Mouse (Mus musculus) embryonic fibroblast, embryonic 13.5 days (primary cell): ENCODE data around the gene Xlr5a. TPM values are rescaled to one million over a fixed set of nuclear protein-coding genes. Genes with fewer than 3 reads are reported as not detected.
"Not testable (repeated sequence)": the region's sequence is repeated elsewhere in the genome, so short reads cannot be mapped to it uniquely, and the experiment has no call there.

Experiments used
- H3K27ac ChIP-seq: 2 replicates; pipeline ENCODE4 v1.5.1; 2012; ENCODE audit warnings: low read length, control low read depth, inconsistent platforms; ENCODE audit not compliant: insufficient read depth
- H3K4me1 ChIP-seq: 2 replicates; pipeline ENCODE4 v1.6.1; 2011; ENCODE audit warnings: low read length; ENCODE audit not compliant: control insufficient read depth, insufficient read depth
- H3K4me3 ChIP-seq: 2 replicates; pipeline ENCODE4 v1.5.1; 2011; ENCODE audit warnings: mild to moderate bottlenecking, control low read depth, low read length; ENCODE audit not compliant: insufficient read depth
- CTCF ChIP-seq: IDR thresholded peaks from 2 replicates; pipeline ENCODE4 v1.5.1; 2011; ENCODE audit warnings: mild to moderate bottlenecking, control low read depth, low read length, moderate library complexity, borderline replicate concordance; ENCODE audit not compliant: insufficient read depth
- POLR2A ChIP-seq: IDR thresholded peaks from 2 replicates; pipeline ENCODE4 v1.6.1; 2011; ENCODE audit warnings: low read depth, mild to moderate bottlenecking, control low read depth, low read length, moderate library complexity
- polyA plus RNA-seq: library from polyadenylated mRNA; stranded (reverse); fragments of >200 nt; gene quantifications from 2 replicates; pipeline ENCODE4 v1.2.4, GENCODE M21; 2011; ENCODE audit warnings: low read depth; ENCODE audit not compliant: missing spikeins, insufficient read length

Gene Xlr5a
- polyA plus RNA-seq = not detected in 2 replicates

DNA sequence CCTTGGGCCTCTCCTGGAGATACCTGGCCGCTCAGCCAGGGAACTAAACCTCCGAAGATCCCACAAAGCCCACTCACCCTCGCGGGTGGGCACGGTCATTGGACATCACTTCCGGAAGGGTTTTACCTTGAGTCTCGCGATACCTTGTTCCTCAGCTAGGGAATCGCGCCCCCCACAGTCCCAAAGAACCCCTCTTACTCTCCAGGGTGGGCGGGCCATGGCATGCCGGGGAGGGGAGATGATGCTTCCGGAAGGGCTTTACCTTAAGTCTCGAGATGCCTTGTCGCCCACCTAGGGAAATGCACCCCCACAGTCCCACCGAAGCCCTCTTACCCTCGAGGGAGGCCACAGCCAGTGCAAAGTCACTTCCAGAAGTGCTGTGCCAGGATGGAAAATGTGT lies at the start of gene Xlr5a, which contains the start of gene Xlr5c:
Gene Xlr5a (minus strand): TSS at position 101 of the 400 bp plus-strand sequence.
Gene Xlr5c (minus strand): TSS at position 101 of the 400 bp plus-strand sequence.
- H3K4me1 ChIP-seq, H3K4me3 ChIP-seq, H3K27ac ChIP-seq: not testable (repeated sequence)

DNA sequence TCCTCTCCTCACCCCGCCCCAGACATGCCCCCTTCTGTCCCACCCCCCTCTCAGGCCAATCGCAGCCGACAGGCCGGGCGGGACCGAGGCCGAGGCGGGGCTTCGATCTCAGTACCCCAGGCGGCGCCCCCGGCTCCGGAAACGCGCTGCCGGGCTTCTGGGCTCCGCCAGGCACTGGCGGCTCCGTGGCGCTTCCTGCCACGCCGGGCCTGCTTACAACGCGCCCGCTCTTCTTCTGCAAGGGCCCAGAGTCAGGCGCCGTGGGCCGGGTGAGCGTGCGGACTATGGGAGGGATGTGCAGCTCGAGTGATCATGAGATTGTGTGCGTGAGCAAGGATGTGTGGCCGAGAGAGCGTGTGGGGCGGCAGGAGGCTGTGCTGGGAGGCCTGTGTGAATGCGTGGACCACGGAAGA lies 49.7 kb upstream of the Xlr5a start, which contains the start of gene Zfp275:
Gene Zfp275 (plus strand): TSS at position 139 of the 413 bp plus-strand sequence.
- Histone ChIP-seq H3K4me3 (peak within 1 kb of the TSS; percentile 77), H3K27ac (0 out of 2 replicates have a peak within 1 kb of the TSS, but pooled peaks have one; percentile 4), H3K4me1 (no peaks in the 10 kb centered on the region)
- TF ChIP-seq POLR2A = peak; percentile 80
- no peak for TF ChIP-seq CTCF

DNA sequence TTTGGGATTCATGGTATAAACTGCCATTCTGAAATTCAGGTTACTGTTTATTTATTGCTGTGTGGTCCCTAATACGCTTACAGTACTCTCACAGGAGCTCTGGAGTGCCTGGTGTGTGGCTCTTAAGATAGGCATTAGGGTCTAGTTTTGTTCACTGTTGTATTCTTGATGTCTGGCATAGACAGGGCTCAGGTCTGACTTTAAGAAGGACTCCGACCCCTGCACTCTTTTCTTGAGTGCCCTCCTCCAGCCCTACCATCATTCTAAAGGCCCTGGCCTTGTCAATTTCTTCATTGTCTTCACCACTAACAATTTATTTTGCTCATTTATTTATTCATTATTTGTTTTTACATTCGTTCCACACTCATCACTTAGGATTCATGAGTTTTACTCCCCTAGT lies 49.3 kb upstream of the Xlr5a start:
- no peak overlapping the region; the same call in 1 of the 2 replicates for H3K4me3 ChIP-seq
- TF ChIP-seq CTCF (no peak), POLR2A (no peak)
- no peaks in the 10 kb centered on the region for H3K4me1 ChIP-seq
- no peak overlapping the region for H3K27ac ChIP-seq

DNA sequence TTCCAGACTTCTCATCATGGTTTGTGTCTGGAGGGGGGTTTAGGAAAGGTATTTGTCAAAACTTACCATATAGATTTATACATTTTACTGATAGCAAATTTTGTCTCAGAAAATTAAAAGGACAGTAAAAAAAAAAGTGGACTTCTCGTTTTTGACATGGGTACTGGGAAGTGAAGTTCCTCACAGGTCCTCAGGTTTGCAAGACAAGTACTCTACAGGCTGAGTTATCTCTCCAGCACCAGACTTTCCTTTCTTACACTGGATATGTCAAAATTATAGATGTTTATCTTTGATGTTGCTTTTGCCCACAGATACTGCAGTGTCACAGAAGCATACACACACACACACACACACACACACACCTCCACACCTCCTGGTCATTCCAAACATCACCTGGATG lies 48.7 kb upstream of the Xlr5a start:
- TF ChIP-seq POLR2A (no peak), CTCF (no peak)
- H3K4me1 ChIP-seq = no peaks in the 10 kb centered on the region
- no peak overlapping the region for H3K4me3 ChIP-seq
- no peak overlapping the region for H3K27ac ChIP-seq

DNA sequence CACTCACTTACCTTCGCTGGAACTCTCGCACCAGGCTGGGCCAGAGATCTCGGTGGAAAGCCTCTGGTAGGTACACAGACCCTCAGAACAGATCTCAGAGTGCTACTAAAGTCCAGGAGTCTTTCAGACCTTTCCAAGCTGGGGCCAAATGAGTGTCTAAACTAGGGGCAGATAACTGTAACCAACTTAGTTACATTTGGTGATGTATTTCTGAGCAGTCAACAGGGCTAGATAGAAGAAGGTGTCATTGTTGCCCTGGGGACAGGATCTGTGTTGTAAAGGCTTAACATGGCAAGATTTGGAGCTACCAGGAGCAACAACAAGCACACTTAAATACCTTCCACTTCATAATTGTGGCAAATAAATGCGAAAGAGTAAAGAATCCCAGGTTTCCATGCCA lies 44.0 kb upstream of the Xlr5a start, which contains the start of gene Gm45015:
Gene Gm45015 (minus strand): TSS at position 101 of the 400 bp plus-strand sequence.
- Histone ChIP-seq H3K27ac (no peak within 1 kb of the TSS), H3K4me3 (no peak within 1 kb of the TSS), H3K4me1 (no peaks in the 10 kb centered on the region)
- TF ChIP-seq CTCF (no peak), POLR2A (no peak)

DNA sequence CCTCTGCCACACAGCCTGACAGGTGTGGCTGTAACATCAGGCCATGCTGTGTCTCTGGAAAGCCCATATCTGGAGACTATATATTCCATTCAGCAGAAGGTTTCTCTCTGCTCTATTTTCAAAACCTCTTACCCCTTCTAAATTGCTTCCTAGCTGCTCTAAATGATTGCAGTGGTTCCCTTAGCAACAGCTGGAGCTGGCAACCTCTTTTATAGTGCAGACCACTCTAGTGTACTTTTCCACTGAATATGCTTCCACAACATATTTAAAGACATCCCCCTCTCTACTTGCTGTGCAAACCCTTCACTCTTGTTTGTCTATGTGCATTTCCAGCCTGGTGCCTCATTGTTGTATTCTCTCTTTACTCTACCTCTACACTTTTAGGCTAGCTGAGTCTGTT lies 40.8 kb upstream of the Xlr5a start:
- Histone ChIP-seq H3K4me1 (no peaks in the 10 kb centered on the region), H3K4me3 (no peak overlapping the region), H3K27ac (no peak overlapping the region)
- TF ChIP-seq POLR2A = no peak
- TF ChIP-seq CTCF = no peak

DNA sequence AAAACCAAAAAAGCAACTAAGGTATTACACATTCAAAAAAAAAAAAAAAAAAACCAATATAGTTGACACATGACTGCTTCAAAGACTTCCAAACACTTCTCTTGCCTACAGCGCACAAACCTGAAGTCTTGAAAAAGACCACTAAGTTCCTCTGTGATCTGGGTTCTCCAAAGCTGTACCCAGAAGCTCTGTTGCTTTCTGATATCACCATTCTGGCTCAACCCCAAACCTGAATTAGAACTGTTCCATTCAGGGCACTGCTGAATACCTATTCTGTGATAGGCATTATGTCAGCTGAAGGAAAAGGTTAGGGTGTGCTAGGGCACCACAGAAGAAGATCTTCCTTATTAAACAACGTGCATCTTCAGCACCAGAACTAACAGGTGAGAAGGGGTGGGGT lies 34.4 kb upstream of the Xlr5a start:
- H3K4me3 ChIP-seq = no peak overlapping the region
- H3K27ac ChIP-seq = no peak overlapping the region
- no peak for TF ChIP-seq CTCF
- no peak for TF ChIP-seq POLR2A
- no peaks in the 10 kb centered on the region for H3K4me1 ChIP-seq

DNA sequence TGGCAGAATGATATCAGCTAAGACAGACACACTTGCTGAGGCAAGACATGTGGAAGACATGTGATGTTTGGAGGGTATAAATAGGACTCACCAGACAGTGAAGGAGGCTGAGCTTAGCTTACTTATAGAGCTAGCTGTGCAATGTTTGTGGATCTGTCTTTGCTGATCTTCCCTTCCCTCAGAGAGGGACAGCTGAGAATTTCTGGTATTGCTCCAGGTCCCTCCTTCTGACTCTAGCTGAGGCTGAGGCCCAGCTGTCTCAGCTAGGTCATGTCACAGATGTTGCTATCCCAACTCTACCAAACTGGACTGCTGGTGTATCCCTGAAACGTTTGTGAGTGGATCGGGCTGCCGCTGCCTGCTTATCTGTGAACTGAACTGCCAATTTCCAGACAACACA lies 28.3 kb upstream of the Xlr5a start:
- TF ChIP-seq CTCF (no peak), POLR2A (no peak)
- H3K27ac ChIP-seq = no peak overlapping the region
- H3K4me3 ChIP-seq = no peak overlapping the region
- H3K4me1 ChIP-seq = no peaks in the 10 kb centered on the region

DNA sequence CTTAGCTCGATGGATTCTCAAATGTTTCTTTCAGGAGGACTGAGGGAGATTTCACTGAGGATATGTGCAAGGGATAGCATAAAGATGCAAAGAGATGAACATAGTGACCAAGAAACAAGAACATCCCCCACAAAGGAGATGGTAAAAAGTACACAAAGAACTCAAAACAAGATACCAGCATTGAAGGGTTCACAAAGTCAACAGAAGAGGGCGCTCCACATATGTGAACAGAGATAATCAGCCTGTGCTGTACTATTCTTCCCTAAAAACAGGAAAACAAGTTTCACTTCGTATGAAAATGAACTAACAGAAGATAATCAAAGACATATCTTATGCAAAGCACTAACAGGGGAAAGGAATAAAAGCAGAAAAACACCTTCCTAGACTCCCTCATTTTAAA lies 19.7 kb upstream of the Xlr5a start:
- Histone ChIP-seq H3K27ac (no peak overlapping the region), H3K4me3 (no peak overlapping the region), H3K4me1 (no peaks in the 10 kb centered on the region)
- no peak for TF ChIP-seq CTCF
- TF ChIP-seq POLR2A = no peak

DNA sequence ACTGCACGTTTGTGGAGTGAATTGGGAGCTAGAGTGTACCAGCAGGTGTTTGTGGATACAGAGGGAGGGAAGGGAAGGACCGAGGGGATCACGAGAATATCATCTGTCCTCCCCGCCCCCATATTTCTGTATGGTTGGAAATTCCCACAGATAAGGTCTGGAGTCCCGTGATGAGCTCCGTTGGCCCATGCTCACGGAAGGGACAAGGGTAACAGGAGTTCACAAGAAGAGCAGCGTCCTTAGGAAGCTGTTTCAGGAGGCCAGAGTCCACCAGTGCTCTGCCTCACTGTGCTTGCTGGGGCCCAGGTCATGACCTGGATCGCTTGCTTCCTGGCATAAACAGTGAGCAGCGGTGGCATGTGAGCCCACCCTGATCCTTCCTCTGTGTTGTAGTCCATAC lies 3.0 kb upstream of the Xlr5a start:
- H3K27ac ChIP-seq, H3K4me1 ChIP-seq, H3K4me3 ChIP-seq: not testable (repeated sequence)

DNA sequence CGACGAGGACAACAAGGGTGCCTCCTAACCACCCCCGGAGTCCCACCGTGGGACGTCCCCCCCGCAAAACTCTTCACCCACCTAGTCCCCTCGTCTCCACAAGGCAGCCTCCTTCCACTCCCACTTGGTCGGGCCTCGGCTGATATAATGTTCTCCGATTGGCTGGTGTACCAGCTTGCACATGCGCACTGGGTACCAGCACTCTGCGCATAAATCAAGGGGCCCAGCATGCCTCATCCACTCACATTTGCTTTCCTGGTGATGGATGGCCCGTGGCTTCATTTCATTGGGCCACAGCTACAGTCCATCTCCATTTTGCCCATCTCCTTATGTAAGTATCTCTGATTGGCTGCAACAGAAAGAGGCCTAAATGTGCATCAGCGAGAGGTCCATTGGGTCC lies 27.5 kb downstream of the Xlr5a start, which contains the start of gene Xlr3c:
Gene Xlr3c (minus strand): TSS at position 121 of the 400 bp plus-strand sequence.
- H3K27ac ChIP-seq, H3K4me1 ChIP-seq, H3K4me3 ChIP-seq: not testable (repeated sequence)

DNA sequence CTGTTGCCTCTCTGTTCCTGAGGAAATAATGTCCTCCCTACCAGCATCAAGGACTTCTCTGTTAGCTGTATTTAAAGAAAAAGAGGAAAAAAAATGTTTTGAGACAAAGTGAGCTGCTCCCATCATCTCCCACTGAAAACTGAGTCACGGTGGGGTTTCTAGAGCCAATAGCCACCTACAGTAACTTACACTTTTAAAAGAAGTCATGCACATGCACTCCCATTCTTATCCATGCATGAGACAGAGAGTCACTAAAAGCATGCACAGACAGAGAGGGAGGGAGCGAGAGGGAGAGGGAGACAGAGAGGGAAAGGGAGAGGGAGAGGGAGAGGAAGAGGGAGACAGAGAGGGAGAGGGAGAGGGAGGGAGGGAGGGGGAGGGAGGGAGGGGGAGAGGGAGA lies 30.3 kb downstream of the Xlr5a start:
- H3K27ac ChIP-seq, H3K4me3 ChIP-seq, H3K4me1 ChIP-seq: not testable (repeated sequence)

DNA sequence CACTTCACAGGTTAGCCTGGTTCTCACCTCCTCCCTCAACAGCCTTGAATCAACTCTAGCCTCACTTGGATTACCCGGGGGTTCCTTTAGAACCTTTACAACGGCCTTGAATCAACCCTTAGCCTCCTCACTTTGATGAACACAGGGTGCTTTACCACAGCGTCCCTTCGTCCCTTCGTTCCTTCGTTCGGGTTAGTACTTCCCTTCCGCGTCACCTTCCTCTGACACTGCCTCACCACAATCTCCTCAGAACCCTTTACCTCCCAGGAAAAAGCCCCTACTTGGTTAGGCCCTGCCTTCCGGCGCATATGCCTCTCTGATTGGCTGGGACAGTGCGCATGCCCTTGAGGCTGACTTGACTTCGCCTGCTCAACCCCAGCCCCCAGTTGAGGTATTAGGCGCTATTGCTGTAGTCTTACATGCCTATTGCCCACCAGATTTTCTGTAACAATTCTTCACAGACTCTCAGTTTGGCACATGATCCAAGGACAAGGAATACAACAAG lies 49.9 kb downstream of the Xlr5a start, which contains the start of gene Xlr4c:
Gene Xlr4c (minus strand): TSS at position 310 of the 505 bp plus-strand sequence.
- not testable (repeated sequence) for H3K27ac ChIP-seq, H3K4me3 ChIP-seq, H3K4me1 ChIP-seq
